Mouse (Mus musculus) hindbrain, embryonic 12.5 days (tissue): ENCODE measurements at regions not wholly inside any gene's neighbourhood (a gene's known extent, or its start where the extent isn't known, plus 50 kb on each side); places are given as distances from the start of the nearest gene placed in this dataset.

Experiments used
- ATAC-seq: fragments of 200-750 bp; cut with Nextera tagmentation; 2 replicates; pipeline ENCODE4 v1.8.0; 2017; ENCODE audit warnings: moderate TSS enrichment; ENCODE audit not compliant: low FRiP score
- H3K27ac ChIP-seq: fragments of 300-500 bp; sonication (generic); 2 replicates; pipeline ENCODE4 v1.5.1; 2016; ENCODE audit warnings: mild to moderate bottlenecking
- H3K27me3 ChIP-seq: fragments of 300-500 bp; sonication (generic); 2 replicates; pipeline ENCODE4 v1.6.1; 2016; ENCODE audit warnings: mild to moderate bottlenecking
- H3K36me3 ChIP-seq: fragments of 300-500 bp; sonication (generic); 2 replicates; pipeline ENCODE4 v1.6.1; 2016; ENCODE audit warnings: mild to moderate bottlenecking
- H3K4me1 ChIP-seq: fragments of 300-500 bp; sonication (generic); 2 replicates; pipeline ENCODE4 v1.6.1; 2016
- H3K4me2 ChIP-seq: fragments of 300-500 bp; sonication (generic); replicated peaks from 2 replicates; pipeline ENCODE4 v1.6.1; 2016; ENCODE audit warnings: mild to moderate bottlenecking
- H3K4me3 ChIP-seq: fragments of 300-500 bp; sonication (generic); 2 replicates; pipeline ENCODE4 v1.5.1; 2016; ENCODE audit warnings: mild to moderate bottlenecking
- H3K9ac ChIP-seq: fragments of 300-500 bp; sonication (generic); 2 replicates; pipeline ENCODE4 v1.6.1; 2016; ENCODE audit warnings: mild to moderate bottlenecking, moderate library complexity
- H3K9me3 ChIP-seq: fragments of 300-500 bp; sonication (generic); replicated peaks from 2 replicates; pipeline ENCODE4 v1.6.1; 2016; ENCODE audit warnings: mild to moderate bottlenecking
- WGBS: fragments of 180-500 bp; shearing (Covaris S2); methylation state at CpG from one replicate; pipeline ENCODE4 v1.1.7; 2016; 5-methylcytosine and 5-hydroxymethylcytosine counted together

DNA sequence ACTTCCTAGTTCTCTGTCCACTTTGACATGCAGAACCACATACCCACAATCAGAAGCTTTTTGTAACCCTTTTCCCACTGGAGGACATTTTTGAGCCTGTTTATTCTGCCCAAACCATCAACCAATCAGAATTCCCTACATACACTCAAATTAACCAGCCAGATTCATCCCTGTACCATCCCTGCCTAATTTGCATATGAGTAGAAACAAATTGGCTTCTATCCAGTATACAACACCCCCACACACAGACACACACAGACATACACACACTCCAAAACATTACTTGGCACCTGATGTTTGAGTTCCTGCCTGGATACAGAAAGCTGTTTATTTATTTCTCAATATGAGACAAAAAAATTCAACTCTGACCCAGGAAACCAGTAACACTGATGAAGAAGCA, 542.2 kb upstream of the B3galt2 start:
- no peak overlapping the region for H3K9ac ChIP-seq
- no peaks in the 10 kb centered on the region for H3K36me3 ChIP-seq
- no peak for ATAC-seq
- no peak overlapping the region for H3K27ac ChIP-seq
- H3K4me3 ChIP-seq, result no peak overlapping the region
- no peaks in the 10 kb centered on the region for H3K9me3 ChIP-seq
- no peaks in the 10 kb centered on the region for H3K27me3 ChIP-seq
- H3K4me1 ChIP-seq, result no peaks in the 10 kb centered on the region
- H3K4me2 ChIP-seq, result no peak overlapping the region

DNA sequence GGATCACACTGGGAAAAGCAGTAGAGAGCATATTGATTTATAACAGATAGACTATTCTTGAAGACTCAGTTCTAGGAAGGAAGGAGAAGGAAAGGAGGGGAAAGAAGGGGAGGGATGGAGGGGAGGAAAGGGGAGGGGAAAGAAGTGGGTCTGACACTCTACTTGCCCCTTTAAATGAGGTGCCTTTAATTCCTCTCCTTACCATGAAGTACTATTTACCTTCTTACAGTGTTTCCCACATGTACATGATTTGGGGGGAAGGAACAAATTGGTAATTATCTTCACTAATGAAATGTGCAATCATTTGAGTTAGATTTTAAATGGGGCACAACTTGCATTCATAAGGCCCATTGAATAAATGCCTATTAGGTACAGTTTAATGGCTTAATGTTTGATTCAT, 518.3 kb upstream of the B3galt2 start:
- H3K9me3 ChIP-seq, result no peaks in the 10 kb centered on the region
- no peaks in the 10 kb centered on the region for H3K4me1 ChIP-seq
- H3K4me3 ChIP-seq, result no peak overlapping the region
- H3K36me3 ChIP-seq, result no peaks in the 10 kb centered on the region
- H3K27me3 ChIP-seq, result no peaks in the 10 kb centered on the region
- H3K27ac ChIP-seq, result no peak overlapping the region
- no peak overlapping the region for H3K4me2 ChIP-seq
- ATAC-seq, result no peak
- no peak overlapping the region for H3K9ac ChIP-seq

DNA sequence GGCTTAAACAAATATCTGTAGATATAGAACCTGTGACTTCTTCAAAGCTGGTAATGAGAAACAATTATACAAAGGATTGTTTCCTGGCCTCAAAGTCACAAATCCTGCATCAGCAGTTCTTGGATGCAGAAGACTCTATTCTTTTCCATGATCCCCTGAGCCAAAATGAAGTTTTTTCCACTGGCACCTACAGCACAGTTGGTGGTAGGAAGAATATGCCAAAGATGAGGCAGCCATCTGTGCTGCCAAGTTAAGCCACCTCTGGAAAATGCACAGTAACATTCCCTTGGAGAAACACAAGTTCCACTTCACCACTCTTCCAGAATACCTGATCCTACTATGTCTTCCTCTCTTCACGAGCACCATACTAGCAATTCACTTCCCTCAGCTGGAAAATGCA, 510.2 kb upstream of the B3galt2 start:
- Histone ChIP-seq H3K9me3 (no peaks in the 10 kb centered on the region), H3K4me3 (no peak overlapping the region), H3K4me2 (no peak overlapping the region), H3K36me3 (no peaks in the 10 kb centered on the region), H3K27ac (no peak overlapping the region), H3K9ac (no peak overlapping the region), H3K4me1 (no peaks in the 10 kb centered on the region), H3K27me3 (no peaks in the 10 kb centered on the region)
- whole genome bisulfite sequencing, result 81% methylated on average over 1 of the region's 1 CpGs
- ATAC-seq, result no peak

DNA sequence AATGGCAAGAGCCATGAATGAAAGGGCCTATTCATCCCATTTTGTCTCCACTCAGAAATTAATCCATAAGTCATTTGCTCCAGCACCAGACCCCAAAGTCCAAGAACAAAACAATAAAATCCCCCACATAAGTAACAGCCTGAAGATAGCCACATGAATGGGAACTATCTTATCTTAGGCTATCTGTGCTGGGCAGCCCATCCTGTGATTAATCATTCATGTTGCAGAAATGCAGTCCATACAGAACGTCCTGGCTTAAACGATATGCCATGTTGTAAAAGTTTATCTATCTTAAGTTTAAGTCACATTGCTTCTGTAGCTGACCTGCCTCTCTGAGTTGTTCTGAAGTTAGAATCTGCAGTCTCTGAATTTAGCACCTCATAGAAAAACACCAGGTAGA, 507.7 kb upstream of the B3galt2 start:
- 91% methylated on average over 2 of the region's 2 CpGs for WGBS
- no peak overlapping the region for H3K9ac ChIP-seq
- H3K4me2 ChIP-seq, result no peak overlapping the region
- H3K36me3 ChIP-seq, result no peaks in the 10 kb centered on the region
- H3K4me1 ChIP-seq, result no peaks in the 10 kb centered on the region
- ATAC-seq, result no peak
- no peak overlapping the region for H3K27ac ChIP-seq
- no peaks in the 10 kb centered on the region for H3K27me3 ChIP-seq
- no peak overlapping the region for H3K4me3 ChIP-seq
- no peaks in the 10 kb centered on the region for H3K9me3 ChIP-seq

DNA sequence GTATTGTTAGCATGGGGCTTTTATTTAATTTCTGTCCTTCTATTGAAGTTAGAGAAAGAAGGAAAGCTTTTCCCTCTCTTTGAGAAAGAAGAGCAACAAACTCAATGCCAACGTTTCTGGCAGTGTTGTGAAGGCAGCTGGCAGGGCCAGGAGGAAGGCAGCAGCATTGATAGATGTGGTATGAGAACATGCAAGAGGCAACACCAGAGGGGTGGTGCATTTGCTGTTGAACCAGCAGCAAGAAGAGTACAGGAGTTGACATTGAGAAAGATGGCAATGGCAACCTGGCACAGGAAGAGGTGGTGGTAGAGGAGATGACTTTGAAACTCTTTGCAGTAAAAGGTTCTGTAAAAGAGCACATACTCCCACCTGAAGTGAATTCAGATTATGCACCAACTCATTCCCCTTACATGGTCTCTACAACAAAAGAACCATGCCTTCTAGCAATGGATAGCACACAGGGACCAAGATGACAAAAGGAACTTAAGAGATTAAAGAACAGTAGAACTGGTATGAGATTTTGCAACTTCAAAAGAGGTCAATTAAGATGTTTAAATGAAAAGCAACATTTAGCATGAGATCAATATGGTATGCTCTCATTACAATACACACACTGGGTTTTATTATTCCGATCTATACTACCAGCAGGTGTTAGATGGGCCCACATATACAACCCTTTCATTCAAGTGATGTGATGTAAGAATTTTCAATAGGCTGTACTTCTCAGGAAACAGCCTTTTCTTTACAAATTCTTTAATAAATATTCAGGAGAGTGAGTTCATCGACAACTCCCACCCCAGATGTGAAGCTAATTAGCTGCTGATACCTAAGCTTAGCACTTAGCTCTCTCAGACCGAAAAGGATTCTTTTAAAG, 495.1 kb upstream of the B3galt2 start:
- Histone ChIP-seq H3K36me3 (no peaks in the 10 kb centered on the region), H3K9ac (no peak overlapping the region), H3K27ac (no peak overlapping the region), H3K4me3 (no peak overlapping the region), H3K4me2 (no peak overlapping the region), H3K27me3 (no peaks in the 10 kb centered on the region), H3K4me1 (no peaks in the 10 kb centered on the region), H3K9me3 (no peaks in the 10 kb centered on the region)
- no peak for ATAC-seq
- WGBS, result 66% methylated on average over 4 of the region's 4 CpGs

DNA sequence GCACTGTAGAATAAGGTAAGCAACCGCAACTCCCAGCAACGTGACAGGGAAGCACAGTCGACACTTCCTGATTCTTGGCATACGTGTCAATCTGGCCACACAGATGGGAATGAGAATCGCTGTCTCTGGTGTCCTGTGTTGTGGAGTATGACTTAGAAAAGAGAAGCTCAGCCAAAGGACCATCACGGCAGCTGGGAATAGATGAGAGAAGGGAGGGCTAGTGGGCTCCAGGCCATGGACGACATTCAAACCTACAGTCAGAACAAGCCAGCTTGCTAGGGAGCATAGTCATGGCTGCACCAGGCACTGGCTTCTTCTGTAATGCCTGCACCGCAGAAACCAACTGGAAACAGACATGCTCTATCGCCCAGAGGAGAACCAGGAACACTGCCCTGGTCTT, 469.2 kb upstream of the B3galt2 start:
- Histone ChIP-seq H3K4me3 (no peak overlapping the region), H3K4me1 (no peaks in the 10 kb centered on the region), H3K9ac (no peak overlapping the region), H3K27me3 (no peaks in the 10 kb centered on the region), H3K27ac (no peak overlapping the region), H3K36me3 (no peaks in the 10 kb centered on the region), H3K9me3 (no peaks in the 10 kb centered on the region), H3K4me2 (no peak overlapping the region)
- 90% methylated on average over 9 of the region's 9 CpGs for WGBS
- no peak for ATAC-seq

DNA sequence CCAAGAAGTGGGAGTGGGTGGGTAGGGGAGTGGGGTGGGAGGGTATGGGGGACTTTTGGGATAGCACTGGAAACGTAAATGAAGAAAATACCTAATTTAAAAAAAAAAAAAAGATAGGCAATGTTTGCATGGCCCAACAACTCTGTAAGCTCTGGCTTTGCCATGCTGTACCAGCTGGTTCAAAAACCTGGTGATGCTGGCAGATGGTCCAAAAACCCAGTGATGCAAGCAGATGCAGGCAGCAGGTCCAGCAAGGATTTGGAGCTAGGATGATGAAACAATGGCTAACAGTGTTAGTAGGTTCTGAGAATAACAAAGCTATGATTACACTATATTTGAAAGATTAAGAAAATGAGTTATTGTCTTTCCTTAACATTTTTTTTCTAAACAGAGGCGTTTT, 466.6 kb upstream of the B3galt2 start:
- no peak overlapping the region for H3K4me3 ChIP-seq
- H3K9me3 ChIP-seq, result no peaks in the 10 kb centered on the region
- no peaks in the 10 kb centered on the region for H3K36me3 ChIP-seq
- H3K27me3 ChIP-seq, result no peaks in the 10 kb centered on the region
- no peak for ATAC-seq
- H3K9ac ChIP-seq, result no peak overlapping the region
- H3K4me2 ChIP-seq, result no peak overlapping the region
- no peaks in the 10 kb centered on the region for H3K4me1 ChIP-seq
- H3K27ac ChIP-seq, result no peak overlapping the region
- 87% methylated on average over 2 of the region's 2 CpGs for WGBS

DNA sequence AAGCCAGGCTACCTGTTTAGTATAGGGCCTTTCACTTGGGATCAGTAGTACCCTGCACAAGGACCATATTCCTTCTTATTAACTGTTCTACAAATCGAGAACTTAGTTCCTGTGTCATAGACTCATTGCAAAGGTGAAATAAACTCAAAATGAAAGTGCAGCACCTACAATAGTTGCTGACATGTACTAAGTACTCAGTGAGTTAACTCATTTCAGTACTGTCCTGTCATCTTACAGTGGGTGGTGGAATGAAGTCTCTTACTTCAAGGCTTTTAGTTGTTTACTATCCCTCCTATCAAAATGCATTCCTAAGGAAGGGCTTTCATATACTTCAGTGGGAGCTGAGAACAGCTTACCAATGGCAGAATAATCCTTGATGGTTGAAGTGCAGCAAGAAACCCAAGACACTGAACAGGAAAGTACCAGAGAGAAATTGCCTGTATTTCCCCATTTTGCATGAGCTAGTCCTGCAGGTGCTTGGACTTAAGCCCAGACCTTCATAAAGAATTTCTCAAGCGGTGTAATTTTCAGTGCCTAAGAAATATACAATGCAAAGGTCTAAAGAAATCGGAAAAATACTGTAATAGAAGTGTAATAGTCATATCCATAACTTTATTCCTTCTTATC, 448.2 kb upstream of the B3galt2 start:
- no peak overlapping the region for H3K27ac ChIP-seq
- no peaks in the 10 kb centered on the region for H3K9me3 ChIP-seq
- no peaks in the 10 kb centered on the region for H3K4me1 ChIP-seq
- ATAC-seq, result no peak
- no peaks in the 10 kb centered on the region for H3K36me3 ChIP-seq
- H3K4me2 ChIP-seq, result no peak overlapping the region
- H3K27me3 ChIP-seq, result no peaks in the 10 kb centered on the region
- WGBS, result 81% methylated on average over 3 of the region's 3 CpGs
- no peak overlapping the region for H3K4me3 ChIP-seq
- H3K9ac ChIP-seq, result no peak overlapping the region

DNA sequence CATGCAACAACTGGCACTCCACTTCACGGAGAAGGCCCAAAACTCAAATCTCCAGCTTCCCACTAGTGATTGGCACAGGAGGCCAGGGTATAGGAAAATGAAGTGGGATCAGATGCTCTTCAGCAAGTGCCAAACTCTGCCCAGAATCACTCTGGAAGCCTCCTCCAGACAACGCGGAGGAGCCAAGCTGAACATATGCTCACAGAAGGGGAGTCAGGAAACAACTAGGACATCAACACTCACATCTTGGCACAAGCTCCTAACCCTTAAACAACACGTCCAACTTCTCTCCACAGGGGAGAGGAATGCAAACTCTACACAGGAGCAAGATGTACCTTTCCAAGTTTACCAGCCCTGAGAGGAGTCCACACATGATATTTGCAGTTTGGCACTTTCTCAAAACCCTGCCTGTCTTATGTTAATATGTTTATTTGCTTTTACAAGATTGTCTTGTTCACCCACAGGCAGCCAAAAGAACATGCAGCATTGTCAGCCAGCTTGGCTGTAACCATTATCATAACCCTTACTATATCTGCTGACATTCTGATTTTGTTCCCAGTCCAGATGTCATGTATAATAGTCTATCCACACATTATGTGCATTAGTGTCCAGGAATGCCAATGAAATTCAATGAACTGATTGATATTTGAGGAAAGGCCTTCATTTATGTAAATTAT, 440.1 kb upstream of the B3galt2 start:
- Histone ChIP-seq H3K9ac (no peak overlapping the region), H3K4me2 (no peak overlapping the region), H3K9me3 (no peaks in the 10 kb centered on the region), H3K4me1 (no peaks in the 10 kb centered on the region), H3K27ac (no peak overlapping the region), H3K4me3 (no peak overlapping the region), H3K36me3 (no peaks in the 10 kb centered on the region), H3K27me3 (no peaks in the 10 kb centered on the region)
- no peak for ATAC-seq
- 83% methylated on average over 4 of the region's 4 CpGs for WGBS

DNA sequence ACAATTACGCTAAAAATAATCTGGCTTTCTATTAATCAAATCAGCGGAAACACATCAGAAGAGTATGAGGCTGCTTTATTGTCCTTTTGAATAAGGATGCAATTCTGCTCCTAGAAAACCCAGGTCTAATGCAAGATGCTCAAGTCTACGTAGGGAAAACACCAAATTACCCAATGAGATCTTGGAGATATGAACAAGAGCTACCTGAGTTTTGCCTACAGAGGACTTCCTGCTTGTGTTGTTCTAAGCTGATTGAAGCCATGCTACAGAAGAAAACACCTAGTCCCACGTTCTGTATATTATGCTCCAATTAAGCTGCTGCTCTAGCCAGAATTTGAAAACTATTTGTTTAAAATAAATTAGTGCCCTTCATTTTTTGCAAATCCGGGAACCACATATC, 439.5 kb upstream of the B3galt2 start:
- WGBS, result 89% methylated on average over 5 of the region's 5 CpGs
- Histone ChIP-seq H3K36me3 (no peaks in the 10 kb centered on the region), H3K4me1 (no peaks in the 10 kb centered on the region), H3K9ac (no peak overlapping the region), H3K4me2 (no peak overlapping the region), H3K4me3 (no peak overlapping the region), H3K27ac (no peak overlapping the region), H3K9me3 (no peaks in the 10 kb centered on the region), H3K27me3 (no peaks in the 10 kb centered on the region)
- no peak for ATAC-seq

DNA sequence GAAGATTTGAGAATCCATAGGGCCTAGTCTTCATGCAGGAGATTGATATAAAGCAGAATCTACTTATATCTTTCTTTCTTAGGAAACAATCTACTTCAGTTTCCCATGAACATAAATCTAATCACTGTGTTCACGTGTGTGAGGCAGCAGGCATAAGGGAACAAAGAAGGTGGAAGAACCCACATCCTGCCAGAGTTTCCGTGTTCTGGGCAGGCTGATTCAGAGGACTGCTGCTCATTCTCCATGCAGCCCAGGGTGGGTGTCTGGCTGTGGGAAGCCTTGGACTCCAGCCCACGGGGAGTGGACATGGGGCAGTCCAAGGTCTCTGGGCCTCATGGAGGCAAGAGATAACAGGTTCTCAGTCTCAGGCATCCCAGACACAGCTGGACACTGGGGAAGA, 438.3 kb upstream of the B3galt2 start:
- H3K9ac ChIP-seq, result no peak overlapping the region
- H3K36me3 ChIP-seq, result no peaks in the 10 kb centered on the region
- H3K4me2 ChIP-seq, result no peak overlapping the region
- H3K27ac ChIP-seq, result no peak overlapping the region
- H3K9me3 ChIP-seq, result no peaks in the 10 kb centered on the region
- ATAC-seq, result no peak
- WGBS, result 83% methylated on average over 3 of the region's 3 CpGs
- H3K4me3 ChIP-seq, result no peak overlapping the region
- no peaks in the 10 kb centered on the region for H3K4me1 ChIP-seq
- H3K27me3 ChIP-seq, result no peaks in the 10 kb centered on the region

DNA sequence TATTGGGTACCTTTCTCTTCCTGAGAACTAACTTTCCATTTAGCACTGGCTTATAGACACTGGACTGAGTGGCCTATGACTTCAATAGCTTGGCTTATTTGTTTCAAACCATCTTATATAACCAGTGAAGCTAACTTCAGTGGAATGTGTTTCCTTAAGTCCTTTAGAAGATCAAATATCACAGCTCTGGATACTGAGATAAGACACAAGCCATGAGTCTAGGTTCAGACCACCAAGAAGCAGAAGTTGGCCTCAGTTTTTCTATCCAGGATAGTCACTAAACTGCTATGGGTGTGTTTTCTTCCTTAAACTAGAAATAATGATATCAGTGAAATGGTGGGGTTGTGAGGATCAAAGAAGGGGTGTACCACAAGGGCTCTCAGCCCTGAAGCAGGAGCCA, 436.4 kb upstream of the B3galt2 start:
- no peaks in the 10 kb centered on the region for H3K9me3 ChIP-seq
- no peak overlapping the region for H3K27ac ChIP-seq
- no peak for ATAC-seq
- H3K9ac ChIP-seq, result no peak overlapping the region
- no peak overlapping the region for H3K4me3 ChIP-seq
- no peaks in the 10 kb centered on the region for H3K4me1 ChIP-seq
- no peaks in the 10 kb centered on the region for H3K27me3 ChIP-seq
- no peak overlapping the region for H3K4me2 ChIP-seq
- no peaks in the 10 kb centered on the region for H3K36me3 ChIP-seq

DNA sequence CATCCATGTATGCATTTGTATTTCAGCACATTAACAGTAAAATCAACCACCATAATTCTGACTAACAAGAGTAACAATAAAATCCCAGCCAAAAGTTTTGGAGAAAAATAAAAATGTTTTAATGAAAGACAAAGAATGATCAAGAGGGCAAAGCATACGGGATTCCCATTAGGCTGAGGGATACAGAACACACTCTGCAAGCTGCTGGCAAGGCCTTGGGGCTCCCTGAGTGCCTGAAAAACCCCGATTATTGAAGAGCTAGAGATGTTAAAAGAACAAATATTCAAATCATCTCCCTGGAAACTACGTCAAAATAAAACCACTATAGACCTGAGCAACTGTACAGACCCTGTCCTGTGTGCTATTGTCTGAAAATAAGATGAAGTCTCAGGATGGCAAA, 433.5 kb upstream of the B3galt2 start:
- H3K4me3 ChIP-seq, result no peak overlapping the region
- H3K27ac ChIP-seq, result no peak overlapping the region
- ATAC-seq, result no peak
- H3K36me3 ChIP-seq, result no peaks in the 10 kb centered on the region
- no peaks in the 10 kb centered on the region for H3K9me3 ChIP-seq
- WGBS, result 82% methylated on average over 3 of the region's 3 CpGs
- no peaks in the 10 kb centered on the region for H3K27me3 ChIP-seq
- no peaks in the 10 kb centered on the region for H3K4me1 ChIP-seq
- H3K9ac ChIP-seq, result no peak overlapping the region
- no peak overlapping the region for H3K4me2 ChIP-seq
